8 mouse cellular contexts compared by ENCODE assay signal in the genomic region with DNA sequence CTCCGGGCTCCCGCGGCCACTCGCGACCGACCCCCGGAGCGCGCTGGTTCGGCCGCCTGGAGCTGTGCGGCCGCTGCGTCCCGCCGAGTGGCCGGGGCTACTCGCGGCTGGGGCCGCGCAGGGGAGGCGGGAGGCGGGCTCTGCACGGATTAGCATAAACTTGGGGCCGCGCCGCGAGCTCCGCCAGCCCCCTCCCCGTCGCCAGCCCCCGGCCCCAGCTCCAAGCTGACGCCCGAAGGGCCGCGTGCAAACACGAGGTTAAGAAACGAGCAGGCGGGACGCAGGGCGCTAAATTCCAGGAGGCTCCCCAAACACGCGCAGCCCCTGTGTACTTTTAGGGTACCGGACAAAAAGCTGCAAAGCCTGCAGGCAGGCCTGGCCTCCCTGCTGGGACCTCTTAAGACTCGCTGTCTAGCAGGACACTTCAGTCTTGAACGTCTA. TPM values are rescaled to one million over a fixed set of nuclear protein-coding genes. Genes with fewer than 3 reads are reported as not detected.
A peak's percentile ranks its signal among the peaks of the same experiment; 100 is the strongest.
DNase-seq lines count a peak whose midpoint lies in the region; ATAC-seq and TF ChIP-seq lines count a peak whose summit lies in the region.
"Had no signal": no experiment of that assay in that cellular context is flagged by ENCODE, and none has a peak within 500 bp of the region (broad histone marks: within the 10 kb centered on the region; RNA-seq: fewer than 3 reads in every experiment).

A gene (minus strand): TSS at position 98 of the 441 bp plus-strand sequence.

- H3K9ac ChIP-seq in liver, embryonic 14.5 days (replicated peaks): no peak within 1 kb of the TSS

- H3K9me3 ChIP-seq in E14TG2a.4 (ENCODE audit: low read length): no peaks in the 10 kb centered on the region
- H3K9me3 ChIP-seq in liver, embryonic 14.5 days (ENCODE audit: control insufficient read depth, low read length): no peaks in the 10 kb centered on the region

- H3K36me3 ChIP-seq in E14TG2a.4 (ENCODE audit: insufficient read depth, low read length): no peaks in the 10 kb centered on the region
- no peaks in the 10 kb centered on the region for H3K36me3 ChIP-seq in liver, embryonic 14.5 days (replicated peaks; ENCODE audit: control insufficient read depth, insufficient read depth, low read depth)

- intact Hi-C loops in heart, postnatal 10 days (cut with DNase I): no loop called here
- intact Hi-C loops in left cerebral cortex, postnatal 36 days (cut with DNase I): no loop called here

- peaks cover 98% of the 10 kb centered on the region for H3K27me3 ChIP-seq in E14TG2a.4 (ENCODE audit: insufficient read depth, low read length)
- peaks cover 28% of the 10 kb centered on the region for H3K27me3 ChIP-seq in liver, embryonic 14.5 days (ENCODE audit: control insufficient read depth, insufficient read depth, low read length)

- 3% methylated on average over 46 of the region's 46 CpGs for WGBS in liver, embryonic 14.5 days (ENCODE audit: insufficient replicate concordance)

- peak; percentile 9 for DNase-seq in ES-CJ7 (ENCODE audit: low read depth, low spot score)
- DNase-seq in heart, postnatal 10 days: peak; percentile 26 to 27
- DNase-seq in liver, embryonic 14.5 days (ENCODE audit: low read depth in 3 of 3, low spot score in 3 of 3): no peak
- peak; percentile 63 for DNase-seq in testis, postnatal 10 days (ENCODE audit: low spot score)
- DNase-seq in c-Kit-positive CD71-positive TER-119-positive erythroid progenitor cells, embryonic 14.5 days (ENCODE audit: low spot score): no peak
- no peak for DNase-seq in left cerebral cortex, postnatal 36 days (ENCODE audit: low spot score in 2 of 2)

- H3K4me2 ChIP-seq in liver, embryonic 14.5 days (ENCODE audit: low read depth): peak within 1 kb of the TSS; percentile 41

- H3K4me1 ChIP-seq in E14TG2a.4 (replicated peaks; ENCODE audit: low read depth, low read length): peaks cover 31% of the 10 kb centered on the region
- no peaks in the 10 kb centered on the region for H3K4me1 ChIP-seq in liver, embryonic 14.5 days (replicated peaks; ENCODE audit: control insufficient read depth in 2 of 2, insufficient read depth in 2 of 2, low read length in 1 of 2)

- no peak for TF ChIP-seq EP300 in liver, embryonic 14.5 days (IDR thresholded peaks at IDR 0.05; ENCODE audit: low read depth)

- H3K27ac ChIP-seq in liver, embryonic 14.5 days: no peak within 1 kb of the TSS

- no peak for ATAC-seq in liver, embryonic 14.5 days (ENCODE audit: insufficient read depth)

- TF ChIP-seq CTCF in E14TG2a.4 (conservative IDR thresholded peaks at IDR 0.05; ENCODE audit: low read length): no peak
- TF ChIP-seq CTCF in liver, embryonic 14.5 days (IDR thresholded peaks at IDR 0.05; ENCODE audit: low read depth): no peak

- peak within 1 kb of the TSS; percentile 78 for H3K4me3 ChIP-seq in E14TG2a.4 (replicated peaks; ENCODE audit: low read length)
- peak within 1 kb of the TSS in 1 of 2 experiments; percentile 33; a peak in 1 of 4 replicates for H3K4me3 ChIP-seq in liver, embryonic 14.5 days (ENCODE audit: insufficient read depth in 1 of 2, low read depth in 2 of 2, low read length in 2 of 2)

RNA-seq across cellular contexts. Expression of the gene that starts here (rescaled TPM):
- total RNA-seq in heart, postnatal 10 days (2021): 10 to 100 TPM; 13.0 to 14.5 TPM
- 0.14 and 0.20 TPM in 2 replicates for polyA plus RNA-seq in liver, embryonic 14.5 days (2012; rRNA removed)
- 0.08 TPM in 1 of 2 replicates, not detected in the other for polyA plus RNA-seq in liver, embryonic 14.5 days (2014; fragmentation: Nextera tagmentation; extraction: Ambion mirVana)
- total RNA-seq in left cerebral cortex, postnatal 36 days (2021): under 1 TPM in 1 of 2 experiments, not detected in 1; 0.27 TPM
- total RNA-seq: neutrophil, adult 5-6 weeks had no signal

Comparison
In these comparisons a context has a peak if more than half of its experiments do, and no peak if none do; other contexts are left out.
1. RNA of the gene that starts here (total RNA-seq): 13.0 to 14.5 TPM in heart, postnatal 10 days; 0.27 TPM in left cerebral cortex, postnatal 36 days; every median in the first group is over 10 times any median in the second.
2. DNase-seq: peak in ES-CJ7 (single experiment), heart, postnatal 10 days (2 of 2) and testis, postnatal 10 days (single experiment); none in liver, embryonic 14.5 days (0 of 3), c-Kit-positive CD71-positive TER-119-positive erythroid progenitor cells, embryonic 14.5 days (single experiment) and left cerebral cortex, postnatal 36 days (0 of 2).